Mouse (Mus musculus): ENCODE data around the gene Auts2. TPM values are rescaled to one million over a fixed set of nuclear protein-coding genes. Genes with fewer than 3 reads are reported as not detected.

The Auts2 gene
- polyA plus RNA-seq, 1 experiment from 2014 or later = 0.23 TPM

GRCm38 (mm10) chr5:132448401-132449066, 94.6 kb downstream of the Auts2 start:
- ATAC-seq = no peak
- TF ChIP-seq CTCF (IDR thresholded peaks at IDR 0.05) = no peak
- no peaks in the 10 kb centered on the region for H3K27me3 ChIP-seq
- in situ Hi-C loops (cut with MboI; ENCODE audit: low pct_unique_long_range_greater_than_20kb) = no loop called here
- POLR2A ChIA-PET = no interaction called here
- CTCF ChIA-PET = no interaction called here
- no peak for DNase-seq (ENCODE audit: low read depth, low spot score)

GRCm38 (mm10) chr5:132445213-132445954, 97.8 kb downstream of the Auts2 start:
- in situ Hi-C loops (cut with MboI; ENCODE audit: low pct_unique_long_range_greater_than_20kb) = no loop called here
- POLR2A ChIA-PET = no interaction called here
- CTCF ChIA-PET = no interaction called here
- DNase-seq (ENCODE audit: low read depth, low spot score) (no peak), ATAC-seq (no peak)
- no peak for TF ChIP-seq CTCF (IDR thresholded peaks at IDR 0.05)
- no peaks in the 10 kb centered on the region for H3K27me3 ChIP-seq

GRCm38 (mm10) chr5:132442948-132443347, 100.2 kb downstream of the Auts2 start:
- in situ Hi-C loops (cut with MboI; ENCODE audit: low pct_unique_long_range_greater_than_20kb) = no loop called here
- ATAC-seq = no peak
- TF ChIP-seq CTCF (IDR thresholded peaks at IDR 0.05) = no peak
- DNase-seq (ENCODE audit: low read depth, low spot score) = no peak
- no peaks in the 10 kb centered on the region for H3K27me3 ChIP-seq
- CTCF ChIA-PET = no interaction called here
- POLR2A ChIA-PET = no interaction called here

- CTCF ChIA-PET = no interaction called here
- H3K27me3 ChIP-seq = no peaks in the 10 kb centered on the region
- DNase-seq (ENCODE audit: low read depth, low spot score) (no peak), ATAC-seq (no peak)
- in situ Hi-C loops (cut with MboI; ENCODE audit: low pct_unique_long_range_greater_than_20kb) = no loop called here
- POLR2A ChIA-PET = no interaction called here
- TF ChIP-seq CTCF (IDR thresholded peaks at IDR 0.05) = no peak
Measured at GRCm38 (mm10) chr5:132438414-132438813, 104.7 kb downstream of the Auts2 start.

- H3K27me3 ChIP-seq = no peaks in the 10 kb centered on the region
- DNase-seq (ENCODE audit: low read depth, low spot score) = no peak
- TF ChIP-seq CTCF (IDR thresholded peaks at IDR 0.05) = no peak
- no peak for ATAC-seq
- ChIA-PET POLR2A (no interaction called here), CTCF (no interaction called here)
- in situ Hi-C loops (cut with MboI; ENCODE audit: low pct_unique_long_range_greater_than_20kb) = no loop called here
Measured at GRCm38 (mm10) chr5:132437994-132438393, 105.2 kb downstream of the Auts2 start.

- no peak for ATAC-seq
- no peak for TF ChIP-seq CTCF (IDR thresholded peaks at IDR 0.05)
- H3K27me3 ChIP-seq = no peaks in the 10 kb centered on the region
- ChIA-PET CTCF (no interaction called here), POLR2A (no interaction called here)
- DNase-seq (ENCODE audit: low read depth, low spot score) = no peak
- in situ Hi-C loops (cut with MboI; ENCODE audit: low pct_unique_long_range_greater_than_20kb) = no loop called here
Measured at GRCm38 (mm10) chr5:132437478-132437877, 105.7 kb downstream of the Auts2 start.

- ChIA-PET CTCF (no interaction called here), POLR2A (no interaction called here)
- ATAC-seq = no peak
- no peak for TF ChIP-seq CTCF (IDR thresholded peaks at IDR 0.05)
- DNase-seq (ENCODE audit: low read depth, low spot score) = no peak
- H3K27me3 ChIP-seq = no peaks in the 10 kb centered on the region
- in situ Hi-C loops (cut with MboI; ENCODE audit: low pct_unique_long_range_greater_than_20kb) = no loop called here
Measured at GRCm38 (mm10) chr5:132436901-132437300, 106.2 kb downstream of the Auts2 start.

- POLR2A ChIA-PET = no interaction called here
- no peak for ATAC-seq
- CTCF ChIA-PET = no interaction called here
- TF ChIP-seq CTCF (IDR thresholded peaks at IDR 0.05) = no peak
- no peaks in the 10 kb centered on the region for H3K27me3 ChIP-seq
- in situ Hi-C loops (cut with MboI; ENCODE audit: low pct_unique_long_range_greater_than_20kb) = no loop called here
- no peak for DNase-seq (ENCODE audit: low read depth, low spot score)
Measured at GRCm38 (mm10) chr5:132436473-132436872, 106.7 kb downstream of the Auts2 start.

- in situ Hi-C loops (cut with MboI; ENCODE audit: low pct_unique_long_range_greater_than_20kb) = no loop called here
- no peak for TF ChIP-seq CTCF (IDR thresholded peaks at IDR 0.05)
Measured at GRCm38 (mm10) chr5:132435401-132435800, 107.7 kb downstream of the Auts2 start.

GRCm38 (mm10) chr5:132433377-132434115, 109.6 kb downstream of the Auts2 start:
- no peaks in the 10 kb centered on the region for H3K27me3 ChIP-seq
- ChIA-PET POLR2A (no interaction called here), CTCF (no interaction called here)
- TF ChIP-seq CTCF (IDR thresholded peaks at IDR 0.05) = no peak
- no peak for ATAC-seq
- in situ Hi-C loops (cut with MboI; ENCODE audit: low pct_unique_long_range_greater_than_20kb) = no loop called here
- no peak for DNase-seq (ENCODE audit: low read depth, low spot score)

More at GRCm38 (mm10) chr5:132435401-132435800, 107.7 kb downstream of the Auts2 start:
- H3K27me3 ChIP-seq = no peaks in the 10 kb centered on the region
- DNase-seq (ENCODE audit: low read depth, low spot score) (no peak), ATAC-seq (no peak)
- POLR2A ChIA-PET = no interaction called here
- CTCF ChIA-PET = no interaction called here

GRCm38 (mm10) chr5:132429363-132429762, 113.8 kb downstream of the Auts2 start:
- TF ChIP-seq CTCF (IDR thresholded peaks at IDR 0.05) = no peak
- CTCF ChIA-PET = no interaction called here
- POLR2A ChIA-PET = no interaction called here
- no peak for DNase-seq (ENCODE audit: low read depth, low spot score)
- no peak for ATAC-seq
- no peaks in the 10 kb centered on the region for H3K27me3 ChIP-seq
- in situ Hi-C loops (cut with MboI; ENCODE audit: low pct_unique_long_range_greater_than_20kb) = no loop called here
